Mouse (Mus musculus) MEL (cell line): ENCODE data around the gene Mob3c. TPM values are rescaled to one million over a fixed set of nuclear protein-coding genes. Genes with fewer than 3 reads are reported as not detected.
A peak's percentile ranks its signal among the peaks of the same experiment; 100 is the strongest.

Experiments
- DNase-seq: peaks from one replicate; pipeline ENCODE4 v3.0.0; 2011; ENCODE audit warnings: low read depth, low spot score
- H3K27ac ChIP-seq: 2 replicates; pipeline ENCODE4 v1.5.1; 2012; ENCODE audit warnings: low read depth, mild to moderate bottlenecking, control low read depth, low read length, moderate library complexity; ENCODE audit not compliant: control insufficient read depth
- H3K27me3 ChIP-seq, 2 experiments: fragments of 150-350 bp in 1 of 2; sonication (generic) in 1 of 2; 2 replicates each; pipeline ENCODE4 v1.6.1; 2012; ENCODE audit warnings: low read length in 2 of 2, mild to moderate bottlenecking in 2 of 2, improper control_type of control experiment in 1 of 2, moderate library complexity in 1 of 2; ENCODE audit not compliant: insufficient read depth in 2 of 2, control insufficient read depth in 1 of 2
- H3K36me3 ChIP-seq, 2 experiments: 2 replicates each; pipeline ENCODE4 v1.6.1; 2012 to 2014; ENCODE audit warnings: low read length in 2 of 2, improper control_type of control experiment in 1 of 2, inconsistent platforms in 1 of 2, mild to moderate bottlenecking in 1 of 2; ENCODE audit not compliant: insufficient read depth in 2 of 2, control insufficient read depth in 1 of 2
- H3K4me1 ChIP-seq, 2 experiments: fragments of 150-350 bp in 1 of 2; sonication (generic) in 1 of 2; 2 replicates each; pipeline ENCODE4 v1.6.1; 2012; ENCODE audit warnings: low read length in 2 of 2, improper control_type of control experiment in 1 of 2, mild to moderate bottlenecking in 1 of 2; ENCODE audit not compliant: insufficient read depth in 2 of 2, control insufficient read depth in 1 of 2
- H3K4me3 ChIP-seq, 2 experiments: fragments of 150-350 bp in 1 of 2; sonication (generic) in 1 of 2; 2 replicates each; pipeline ENCODE4 v1.5.1; 2012; ENCODE audit warnings: low read depth in 2 of 2, low read length in 2 of 2, mild to moderate bottlenecking in 2 of 2, moderate library complexity in 2 of 2, control low read depth in 1 of 2, improper control_type of control experiment in 1 of 2; ENCODE audit not compliant: control insufficient read depth in 1 of 2, insufficient read depth in 1 of 2
- H3K79me2 ChIP-seq: 2 replicates; pipeline ENCODE4 v1.6.1; 2012; ENCODE audit warnings: mild to moderate bottlenecking, low read length, moderate library complexity; ENCODE audit not compliant: control insufficient read depth, poor library complexity, insufficient read depth
- H3K9ac ChIP-seq: 2 replicates; pipeline ENCODE4 v1.6.1; 2012; ENCODE audit warnings: low read depth, mild to moderate bottlenecking, control low read depth, low read length, moderate library complexity; ENCODE audit not compliant: control insufficient read depth, poor library complexity, severe bottlenecking
- H3K9me3 ChIP-seq: fragments of 150-350 bp; sonication (generic); replicated peaks from 2 replicates; pipeline ENCODE4 v1.6.1; 2012; ENCODE audit warnings: mild to moderate bottlenecking, low read length, improper control_type of control experiment, moderate library complexity; ENCODE audit not compliant: insufficient read depth
- BHLHE40 ChIP-seq: IDR thresholded peaks from 2 replicates; pipeline ENCODE4 v1.6.1; 2012; ENCODE audit warnings: low read depth, mild to moderate bottlenecking, inconsistent platforms, low read length, improper control_type of control experiment, borderline replicate concordance
- CHD2 ChIP-seq: IDR thresholded peaks from 2 replicates; pipeline ENCODE4 v1.6.1; 2011; ENCODE audit warnings: low read length, improper control_type of control experiment
- EP300 ChIP-seq, 2 experiments: IDR thresholded peaks; 2 replicates each; pipeline ENCODE4 v1.6.1; 2011; ENCODE audit warnings: improper control_type of control experiment in 2 of 2, low read length in 2 of 2, low read depth in 1 of 2, mild to moderate bottlenecking in 1 of 2
- ETS1 ChIP-seq: IDR thresholded peaks from 2 replicates; pipeline ENCODE4 v1.6.1; 2012; ENCODE audit warnings: low read depth, mild to moderate bottlenecking, inconsistent platforms, low read length, improper control_type of control experiment, moderate library complexity
- GATA1 ChIP-seq: IDR thresholded peaks from 2 replicates; pipeline ENCODE4 v1.6.1; 2011; ENCODE audit warnings: low read depth, low read length, improper control_type of control experiment
- HCFC1 ChIP-seq: IDR thresholded peaks from 2 replicates; pipeline ENCODE4 v1.6.1; 2012; ENCODE audit warnings: low read depth, mild to moderate bottlenecking, inconsistent platforms, low read length, improper control_type of control experiment, moderate library complexity
- JUND ChIP-seq: IDR thresholded peaks from 2 replicates; pipeline ENCODE4 v1.6.1; 2011; ENCODE audit warnings: low read depth, mild to moderate bottlenecking, improper control_type of control experiment, low read length
- MAFK ChIP-seq: IDR thresholded peaks from 2 replicates; pipeline ENCODE4 v1.6.1; 2011; ENCODE audit warnings: low read depth, mild to moderate bottlenecking, low read length, improper control_type of control experiment, borderline replicate concordance
- MAX ChIP-seq: IDR thresholded peaks from 2 replicates; pipeline ENCODE4 v1.6.1; 2011; ENCODE audit warnings: low read length, improper control_type of control experiment
- MXI1 ChIP-seq: IDR thresholded peaks from 2 replicates; pipeline ENCODE4 v1.6.1; 2011; ENCODE audit warnings: mild to moderate bottlenecking, low read depth, low read length, improper control_type of control experiment
- MYC ChIP-seq: IDR thresholded peaks from 2 replicates; pipeline ENCODE4 v1.6.1; 2011; ENCODE audit warnings: low read depth, mild to moderate bottlenecking, low read length, improper control_type of control experiment, moderate library complexity
- NELFE ChIP-seq: IDR thresholded peaks from 2 replicates; pipeline ENCODE4 v1.6.1; 2011; ENCODE audit warnings: low read depth, low read length, improper control_type of control experiment
- RCOR1 ChIP-seq: IDR thresholded peaks from 2 replicates; pipeline ENCODE4 v1.6.1; 2012; ENCODE audit warnings: low read depth, mild to moderate bottlenecking, inconsistent platforms, low read length, improper control_type of control experiment
- SIN3A ChIP-seq: IDR thresholded peaks from 2 replicates; pipeline ENCODE4 v1.6.1; 2012; ENCODE audit warnings: low read length, improper control_type of control experiment, inconsistent platforms
- SMC3 ChIP-seq: IDR thresholded peaks from 2 replicates; pipeline ENCODE4 v1.6.1; 2011; ENCODE audit warnings: low read depth, low read length, improper control_type of control experiment
- TAL1 ChIP-seq: IDR thresholded peaks from 2 replicates; pipeline ENCODE4 v1.6.1; 2012; ENCODE audit warnings: mild to moderate bottlenecking, inconsistent platforms, low read length, moderate library complexity, mixed read lengths
- TBP ChIP-seq: IDR thresholded peaks from 2 replicates; pipeline ENCODE4 v1.8.0; 2011; ENCODE audit warnings: low read depth, low read length, improper control_type of control experiment
- TCF12 ChIP-seq: IDR thresholded peaks from 2 replicates; pipeline ENCODE4 v1.6.1; 2014; ENCODE audit warnings: low read depth, mild to moderate bottlenecking, inconsistent platforms, low read length, improper control_type of control experiment, moderate library complexity
- UBTF ChIP-seq: IDR thresholded peaks from 2 replicates; pipeline ENCODE4 v1.6.1; 2012; ENCODE audit warnings: low read depth, mild to moderate bottlenecking, inconsistent platforms, low read length, improper control_type of control experiment, moderate library complexity, borderline replicate concordance; ENCODE audit not compliant: insufficient read depth
- USF1 ChIP-seq: IDR thresholded peaks from 2 replicates; pipeline ENCODE4 v1.6.1; 2014; ENCODE audit warnings: low read depth, mild to moderate bottlenecking, inconsistent platforms, low read length, improper control_type of control experiment, moderate library complexity
- ZC3H11A ChIP-seq: IDR thresholded peaks from 2 replicates; pipeline ENCODE4 v1.6.1; 2012; ENCODE audit warnings: low read depth, mild to moderate bottlenecking, inconsistent platforms, low read length, improper control_type of control experiment
- polyA plus RNA-seq, 2 experiments: library from polyadenylated mRNA; stranded (reverse) in 1 of 2; unstranded in 1 of 2; fragments of >175 nt in 1 of 2; fragments of >200 nt in 1 of 2; gene quantifications; 2 replicates each; pipeline versions ENCODE4 v1.2.1 to v1.2.4; 2012; ENCODE audit warnings: low replicate concordance in 2 of 2, low read depth in 1 of 2; ENCODE audit not compliant: insufficient read length in 2 of 2, insufficient read depth in 1 of 2, missing spikeins in 1 of 2
- total RNA-seq: library from RNA; depleted of rRNA; stranded (reverse); fragments of 300-350 nt; gene quantifications from 2 replicates; pipeline ENCODE4 v1.2.3, GENCODE M21; 2012

Mob3c gene
- total and polyA plus RNA-seq, 3 experiments, result 9.5 to 17.7 TPM; not detected in 1

DNA sequence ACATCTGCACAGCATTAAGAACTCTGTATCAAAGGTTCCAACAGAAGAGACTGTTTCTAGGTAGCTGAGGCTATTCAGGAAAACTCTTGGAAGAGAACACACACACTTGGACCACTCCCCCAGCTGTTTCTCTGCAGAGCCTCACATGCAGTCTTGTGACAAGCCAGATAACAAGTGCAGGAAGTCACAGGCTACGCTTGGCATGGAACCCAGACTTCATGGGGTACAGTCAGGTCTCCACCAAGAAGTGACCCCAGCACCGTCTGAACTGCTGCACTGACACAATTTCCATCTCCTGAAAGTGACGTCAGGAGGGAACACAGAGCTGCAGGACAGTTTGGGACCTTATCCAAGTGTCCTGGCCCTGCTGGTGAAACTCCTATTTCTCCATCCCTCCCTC lies 6.0 kb upstream of the Mob3c start:
- Histone ChIP-seq H3K36me3 (peaks cover 0 to 56% of the 10 kb centered on the region in 2 experiments; a peak in 2 of 4 replicates), H3K27ac (peak overlapping the region; percentile 66), H3K4me1 (peaks cover 45 to 60% of the 10 kb centered on the region in 2 experiments), H3K27me3 (no peaks in the 10 kb centered on the region), H3K9me3 (no peaks in the 10 kb centered on the region), H3K79me2 (no peaks in the 10 kb centered on the region), H3K4me3 (no peak overlapping the region), H3K9ac (0 out of 2 replicates have a peak overlapping the region, but pooled peaks have one; percentile 1)
- TF ChIP-seq EP300 (IDR thresholded peaks at IDR 0.05; ENCODE audit: low read depth in 1 of 2, low read length in 2 of 2), result peak; percentile 69 to 78; a peak in 3 of 4 replicates
- TF ChIP-seq TCF12, result peak; percentile 75; the same call in 1 of the 2 replicates
- peak; percentile 91 for TF ChIP-seq ETS1
- TF ChIP-seq BHLHE40, result peak; percentile 94
- peak; percentile 61 for TF ChIP-seq USF1
- no peak for TF ChIP-seq JUND
- no peak for TF ChIP-seq CHD2
- 0 out of 2 replicates have a peak, but pooled peaks have one; percentile 25 for TF ChIP-seq MAX
- no peak for TF ChIP-seq UBTF
- peak; percentile 58 for TF ChIP-seq TAL1
- TF ChIP-seq GATA1, result peak; percentile 72
- TF ChIP-seq MXI1, result peak; percentile 78
- TF ChIP-seq SIN3A, result peak; percentile 61
- peak; percentile 70 for DNase-seq

DNA sequence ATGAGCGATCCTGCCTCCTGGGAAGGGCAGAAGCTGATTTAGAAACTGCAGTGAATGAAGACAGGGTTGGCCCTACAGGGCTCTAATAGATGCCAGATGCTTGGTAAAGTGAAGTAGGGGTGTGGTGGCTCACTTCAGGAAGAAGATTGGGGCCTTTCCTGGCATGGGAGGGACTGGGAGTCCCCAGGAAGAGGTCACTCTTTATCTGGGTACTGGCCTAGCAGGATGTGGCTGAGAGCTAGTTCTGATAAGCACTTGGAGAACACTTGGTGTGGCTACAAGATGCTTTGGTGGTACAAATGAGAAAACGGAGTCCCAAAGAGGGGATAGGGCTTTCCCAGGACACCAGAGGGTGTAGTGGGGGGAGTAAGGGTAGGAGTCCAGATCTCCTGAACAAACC lies 3.7 kb upstream of the Mob3c start:
- H3K4me1 ChIP-seq, result peaks cover 54 to 71% of the 10 kb centered on the region in 2 experiments
- peak overlapping the region; percentile 15; the same call in 1 of the 2 replicates for H3K9ac ChIP-seq
- peaks cover 0 to 62% of the 10 kb centered on the region in 2 experiments; a peak in 2 of 4 replicates for H3K36me3 ChIP-seq
- peak overlapping the region in 1 of 2 experiments; percentile 13; a peak in 1 of 4 replicates for H3K4me3 ChIP-seq
- no peaks in the 10 kb centered on the region for H3K9me3 ChIP-seq
- peak; percentile 59 for DNase-seq
- no peaks in the 10 kb centered on the region for H3K27me3 ChIP-seq
- peak overlapping the region; percentile 81 for H3K27ac ChIP-seq
- TF ChIP-seq RCOR1 (peak; percentile 73), GATA1 (peak; percentile 80), ETS1 (peak; percentile 80), SMC3 (no peak), EP300 (IDR thresholded peaks at IDR 0.05; ENCODE audit: low read depth in 1 of 2, low read length in 2 of 2) (peak; percentile 83 to 85), TBP (peak; percentile 59; the same call in 1 of the 2 replicates), NELFE (no peak), HCFC1 (no peak), TAL1 (peak; percentile 59), MYC (0 out of 2 replicates have a peak, but pooled peaks have one; percentile 29), MAFK (no peak), ZC3H11A (no peak), TCF12 (peak; percentile 75)
- TF ChIP-seq, all 39 proteins: peak for 8
- peaks cover 4% of the 10 kb centered on the region for H3K79me2 ChIP-seq
